14 mouse cellular contexts compared by ENCODE assay signal in the genomic region with DNA sequence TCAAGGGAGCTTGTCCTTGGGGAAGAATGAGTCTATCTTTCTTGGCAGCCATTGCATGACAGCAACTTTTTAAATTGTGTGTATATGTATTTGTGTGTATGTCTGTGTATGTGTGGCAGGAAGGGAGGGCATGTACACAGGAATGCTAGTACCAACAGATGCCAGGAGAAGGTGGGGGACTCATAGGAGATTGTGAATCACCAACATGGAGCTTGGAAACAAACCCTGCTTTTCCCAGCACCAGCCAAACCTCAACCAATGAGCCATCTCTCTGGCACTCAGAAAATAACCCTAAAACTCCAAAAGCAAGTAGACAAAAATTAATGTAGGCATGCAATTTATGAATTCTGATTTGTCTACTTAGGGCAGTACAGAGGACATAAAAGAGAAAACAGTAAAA.
"Had no signal": no experiment of that assay in that cellular context is flagged by ENCODE, and none has a peak within 500 bp of the region (broad histone marks: within the 10 kb centered on the region; RNA-seq: fewer than 3 reads in every experiment).

No protein-coding gene starts in this region.

- DNase-seq: gastrocnemius, postnatal 14 days; gastrocnemius, postnatal 36 days; heart, adult 18-20 months; heart, postnatal 14 days; heart, postnatal 36 days; kidney, adult 11 months; kidney, adult 2 months; kidney, adult 9 months; kidney, postnatal 14 days; kidney, postnatal 36 days; layer of hippocampus, adult 9-11 months; layer of hippocampus, postnatal 36 days; liver; liver, embryonic 13.5 days had no signal
